Mouse (Mus musculus): ENCODE results near the gene Ankrd27.

DNA sequence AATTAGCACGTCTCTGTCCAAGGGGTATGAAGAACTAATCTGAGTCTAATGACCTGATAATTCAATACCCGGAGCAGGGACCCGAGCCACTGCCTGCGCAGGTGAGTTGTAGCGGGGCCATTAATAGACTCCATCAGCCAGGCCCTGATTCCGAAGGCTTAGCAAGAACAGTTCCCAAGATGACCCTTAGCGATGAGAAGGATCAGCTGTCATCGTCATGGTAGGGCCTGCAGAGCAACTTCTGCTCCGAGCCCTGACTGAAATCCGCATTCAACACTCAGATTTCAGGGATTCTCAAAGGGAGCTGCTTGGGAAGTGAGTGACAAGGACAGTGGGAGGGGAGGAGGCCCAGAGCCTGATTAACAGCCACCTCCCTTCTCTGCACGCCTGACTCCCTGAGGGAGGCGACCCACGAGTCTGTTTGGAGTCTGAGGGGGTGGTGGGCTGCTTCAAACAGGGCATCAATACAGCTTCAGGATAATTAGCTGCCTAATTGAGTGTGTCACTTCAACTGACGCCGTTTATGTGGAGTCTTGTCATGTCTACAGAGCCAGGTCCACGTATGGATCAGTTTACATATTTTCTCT lies 77.8 kb downstream of the Ankrd27 start:
- no peak for TF ChIP-seq CTCF (IDR thresholded peaks at IDR 0.05; ENCODE audit: low read depth, low read length)
- TF ChIP-seq POLR2A (IDR thresholded peaks at IDR 0.05; ENCODE audit: extremely low read depth, insufficient read depth, low read length): no peak

Data from liver, adult 2 months (tissue).